Mouse (Mus musculus) spleen, adult 2 months (tissue): Measurements from ENCODE around the gene Tcf7l1.

Experiments used
- CTCF ChIP-seq: fragments of 200-500 bp; IDR thresholded peaks from 2 replicates; pipeline ENCODE4 v1.5.1; 2011; ENCODE audit warnings: mild to moderate bottlenecking, inconsistent platforms; ENCODE audit not compliant: insufficient read depth, insufficient read length, insufficient replicate concordance; ENCODE audit errors: extremely low read depth
- POLR2A ChIP-seq: fragments of 200-500 bp; IDR thresholded peaks from 2 replicates; pipeline ENCODE4 v1.6.1; 2011; ENCODE audit warnings: low read depth, low read length, inconsistent platforms

DNA sequence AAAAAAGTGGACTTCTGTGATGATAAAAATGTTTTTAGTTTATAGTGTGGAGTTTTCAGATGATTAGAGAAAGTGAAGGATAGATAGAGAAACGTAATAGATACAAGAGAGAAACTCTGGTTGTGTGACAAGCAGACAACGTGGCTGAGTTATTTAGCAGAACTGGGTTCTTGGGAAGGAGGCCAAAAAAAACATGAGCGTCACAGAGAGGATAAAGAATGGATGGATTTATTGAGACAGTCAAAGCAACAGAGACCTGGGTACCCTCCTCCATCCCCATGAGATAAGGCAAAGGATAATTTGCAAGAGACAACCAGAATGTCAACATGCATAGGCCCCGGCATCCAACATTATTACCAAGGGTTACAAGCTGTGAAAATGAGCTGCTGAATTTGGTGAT lies 178.8 kb downstream of the Tcf7l1 start:
- TF ChIP-seq CTCF (no peak), POLR2A (no peak)
